Mouse (Mus musculus) lung, embryonic 14.5 days (tissue): ENCODE results near the gene Nipsnap1. TPM values are rescaled to one million over a fixed set of nuclear protein-coding genes. Genes with fewer than 3 reads are reported as not detected.
A peak's percentile ranks its signal among the peaks of the same experiment; 100 is the strongest.

ENCODE experiments used
- ATAC-seq: fragments of 200-750 bp; cut with Nextera tagmentation; 2 replicates; pipeline ENCODE4 v1.8.0; 2017; ENCODE audit warnings: mild to moderate bottlenecking, moderate TSS enrichment, moderate library complexity; ENCODE audit not compliant: insufficient read depth
- DNase-seq: peaks from one replicate; pipeline ENCODE4 v3.0.0-alpha.2; 2015
- H3K27ac ChIP-seq: fragments of 300-500 bp; sonication (generic); 2 replicates; pipeline ENCODE4 v1.5.1; 2014; ENCODE audit warnings: low read depth, mild to moderate bottlenecking, moderate library complexity
- H3K27me3 ChIP-seq: fragments of 300-500 bp; sonication (generic); 2 replicates; pipeline ENCODE4 v1.6.1; 2014; ENCODE audit warnings: low read length, control low read depth; ENCODE audit not compliant: insufficient read depth
- H3K36me3 ChIP-seq: fragments of 300-500 bp; sonication (generic); 2 replicates; pipeline ENCODE4 v1.6.1; 2014; ENCODE audit warnings: control low read depth; ENCODE audit not compliant: insufficient read depth
- H3K4me1 ChIP-seq: fragments of 300-500 bp; sonication (generic); 2 replicates; pipeline ENCODE4 v1.6.1; 2014; ENCODE audit warnings: antibody characterized with exemption, control low read depth; ENCODE audit not compliant: insufficient read depth
- H3K4me2 ChIP-seq: fragments of 300-500 bp; sonication (generic); 2 replicates; pipeline ENCODE4 v1.6.1; 2014; ENCODE audit warnings: mild to moderate bottlenecking
- H3K4me3 ChIP-seq: fragments of 300-500 bp; sonication (generic); 2 replicates; pipeline ENCODE4 v1.5.1; 2014; ENCODE audit warnings: low read depth, low read length
- H3K9ac ChIP-seq: fragments of 300-500 bp; sonication (generic); 2 replicates; pipeline ENCODE4 v1.6.1; 2014
- H3K9me3 ChIP-seq: fragments of 300-500 bp; sonication (generic); 2 replicates; pipeline ENCODE4 v1.6.1; 2016; ENCODE audit warnings: low read depth, low read length, control low read depth
- CTCF ChIP-seq: IDR thresholded peaks from 2 replicates; pipeline ENCODE4 v1.5.1; 2016; ENCODE audit warnings: antibody characterized with exemption, low read depth
- WGBS: fragments of 180-500 bp; shearing (Covaris S2); extraction: QIAGEN DNeasy Blood & Tissue Kit; methylation state at CpG from one replicate; pipeline ENCODE4 v1.1.7; 2014; 5-methylcytosine and 5-hydroxymethylcytosine counted together
- polyA plus RNA-seq: library from polyadenylated mRNA; unstranded; fragments of >200 nt; fragmentation: Nextera tagmentation; extraction: Ambion mirVana; gene quantifications from 2 replicates; pipeline ENCODE4 v1.2.1, GENCODE M21; 2014

The Nipsnap1 gene
- polyA plus RNA-seq: 32.0 and 32.4 TPM in 2 replicates

- TF ChIP-seq CTCF: no peak
- Histone ChIP-seq H3K4me3 (peak within 1 kb of the TSS; percentile 56), H3K27ac (0 out of 2 replicates have a peak within 1 kb of the TSS, but pooled peaks have one; percentile 4), H3K4me1 (peaks cover 4% of the 10 kb centered on the region), H3K36me3 (no peaks in the 10 kb centered on the region), H3K27me3 (no peaks in the 10 kb centered on the region), H3K9ac (peak within 1 kb of the TSS; percentile 54), H3K9me3 (no peaks in the 10 kb centered on the region), H3K4me2 (peak within 1 kb of the TSS; percentile 66)
- DNase-seq (peak; percentile 82), ATAC-seq (peak; percentile 91)
- WGBS: under 1% methylated on average over 30 of the region's 30 CpGs
Observed at GRCm38 (mm10) chr11:4873755-4874475, at the start of gene Nipsnap1. Nipsnap1 (plus strand) TSS chr11:4873951.

GRCm38 (mm10) chr11:4826152-4826778 lies 47.5 kb upstream of the Nipsnap1 start:
- no peak for TF ChIP-seq CTCF
- no peak overlapping the region for H3K4me3 ChIP-seq
- H3K4me2 ChIP-seq: no peak overlapping the region
- DNase-seq (no peak), ATAC-seq (no peak)
- 94% methylated on average over 3 of the region's 3 CpGs for WGBS
- no peaks in the 10 kb centered on the region for H3K36me3 ChIP-seq
- no peak overlapping the region for H3K27ac ChIP-seq
- H3K27me3 ChIP-seq: no peaks in the 10 kb centered on the region
- H3K9ac ChIP-seq: no peak overlapping the region
- no peaks in the 10 kb centered on the region for H3K9me3 ChIP-seq
- no peaks in the 10 kb centered on the region for H3K4me1 ChIP-seq

- no peaks in the 10 kb centered on the region for H3K36me3 ChIP-seq
- DNase-seq: no peak
- no peak overlapping the region for H3K9ac ChIP-seq
- no peaks in the 10 kb centered on the region for H3K9me3 ChIP-seq
- no peak for ATAC-seq
- H3K4me3 ChIP-seq: no peak overlapping the region
- H3K27ac ChIP-seq: no peak overlapping the region
- no peak overlapping the region for H3K4me2 ChIP-seq
- H3K27me3 ChIP-seq: no peaks in the 10 kb centered on the region
- no peak for TF ChIP-seq CTCF
- no peaks in the 10 kb centered on the region for H3K4me1 ChIP-seq
Observed at GRCm38 (mm10) chr11:4827340-4827739, 46.4 kb upstream of the Nipsnap1 start.

- Histone ChIP-seq H3K27ac (no peak overlapping the region), H3K4me1 (no peaks in the 10 kb centered on the region), H3K27me3 (no peaks in the 10 kb centered on the region), H3K9ac (no peak overlapping the region), H3K4me2 (no peak overlapping the region), H3K4me3 (no peak overlapping the region), H3K36me3 (no peaks in the 10 kb centered on the region), H3K9me3 (no peaks in the 10 kb centered on the region)
- no peak for TF ChIP-seq CTCF
- no peak for ATAC-seq
- 50% methylated on average over 2 of the region's 2 CpGs for WGBS
- DNase-seq: no peak
Observed at GRCm38 (mm10) chr11:4827916-4828315, 45.8 kb upstream of the Nipsnap1 start.

- no peaks in the 10 kb centered on the region for H3K36me3 ChIP-seq
- no peaks in the 10 kb centered on the region for H3K4me1 ChIP-seq
- no peak overlapping the region for H3K4me3 ChIP-seq
- no peak overlapping the region for H3K27ac ChIP-seq
- no peaks in the 10 kb centered on the region for H3K27me3 ChIP-seq
- H3K9ac ChIP-seq: no peak overlapping the region
- DNase-seq (no peak), ATAC-seq (no peak)
- no peak for TF ChIP-seq CTCF
- no peak overlapping the region for H3K4me2 ChIP-seq
- no peaks in the 10 kb centered on the region for H3K9me3 ChIP-seq
Observed at GRCm38 (mm10) chr11:4831066-4831465, 42.7 kb upstream of the Nipsnap1 start.

- Histone ChIP-seq H3K4me1 (no peaks in the 10 kb centered on the region), H3K4me2 (no peak overlapping the region), H3K4me3 (no peak overlapping the region), H3K27me3 (no peaks in the 10 kb centered on the region), H3K36me3 (no peaks in the 10 kb centered on the region), H3K9ac (no peak overlapping the region), H3K27ac (no peak overlapping the region), H3K9me3 (no peaks in the 10 kb centered on the region)
- WGBS: 64% methylated on average over 3 of the region's 3 CpGs
- no peak for DNase-seq
- TF ChIP-seq CTCF: no peak
- ATAC-seq: no peak
Observed at GRCm38 (mm10) chr11:4833295-4833939, 40.3 kb upstream of the Nipsnap1 start.

GRCm38 (mm10) chr11:4835436-4835835 lies 38.3 kb upstream of the Nipsnap1 start:
- 70% methylated on average over 6 of the region's 6 CpGs for WGBS
- no peak overlapping the region for H3K9ac ChIP-seq
- no peaks in the 10 kb centered on the region for H3K27me3 ChIP-seq
- no peaks in the 10 kb centered on the region for H3K9me3 ChIP-seq
- no peak overlapping the region for H3K4me2 ChIP-seq
- DNase-seq (no peak), ATAC-seq (no peak)
- H3K36me3 ChIP-seq: no peaks in the 10 kb centered on the region
- no peak for TF ChIP-seq CTCF
- H3K27ac ChIP-seq: no peak overlapping the region
- H3K4me3 ChIP-seq: no peak overlapping the region
- H3K4me1 ChIP-seq: no peaks in the 10 kb centered on the region
